Mouse (Mus musculus): Measurements from ENCODE around the gene Fads3.

Fads3 gene

DNA sequence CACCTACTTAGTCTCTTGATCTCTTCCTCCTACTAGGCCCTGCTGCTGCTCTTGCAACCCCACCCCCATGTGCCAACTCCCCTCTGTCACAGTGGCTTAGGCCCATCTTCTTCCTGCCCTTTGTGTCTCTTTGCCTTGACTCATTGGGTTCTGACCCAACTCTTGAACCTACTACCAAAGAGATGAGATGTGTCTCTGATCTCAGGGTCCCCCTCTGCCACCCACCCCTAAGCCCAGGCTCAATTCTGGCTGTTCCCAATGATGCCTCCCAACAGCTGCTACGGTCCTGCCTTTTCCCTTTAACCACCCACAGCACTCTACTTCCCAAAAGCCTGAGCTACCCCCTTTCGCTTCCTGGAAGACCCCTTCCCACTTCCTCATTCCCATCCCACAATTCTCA is 19.4 kb upstream of the Fads3 start:
- no peak for DNase-seq

GRCm38 (mm10) chr19:10022414-10023303 is 18.7 kb upstream of the Fads3 start:
- DNase-seq, result no peak

DNA sequence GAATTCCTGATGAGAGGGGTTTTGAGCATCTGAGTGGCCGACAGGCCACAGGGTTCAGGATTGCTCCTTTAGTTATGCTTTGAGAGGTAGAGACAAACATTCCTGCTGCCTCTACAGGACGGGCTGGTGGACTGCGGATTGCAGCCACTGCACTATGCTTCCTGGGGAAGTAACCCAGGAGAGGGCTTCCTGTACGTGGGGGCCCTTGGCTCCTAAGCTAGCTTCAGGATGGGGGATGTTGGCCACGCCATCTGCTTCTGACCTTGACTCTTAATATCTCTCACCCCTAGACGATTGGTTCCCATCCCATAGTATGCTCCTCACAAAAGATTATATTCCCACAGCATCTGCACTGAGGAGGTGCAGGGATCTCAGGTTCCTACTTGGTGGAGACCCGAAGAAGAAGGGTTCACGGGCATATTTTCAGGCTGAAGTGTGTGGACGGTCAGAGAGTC is 18.0 kb upstream of the Fads3 start:
- DNase-seq, result no peak

DNA sequence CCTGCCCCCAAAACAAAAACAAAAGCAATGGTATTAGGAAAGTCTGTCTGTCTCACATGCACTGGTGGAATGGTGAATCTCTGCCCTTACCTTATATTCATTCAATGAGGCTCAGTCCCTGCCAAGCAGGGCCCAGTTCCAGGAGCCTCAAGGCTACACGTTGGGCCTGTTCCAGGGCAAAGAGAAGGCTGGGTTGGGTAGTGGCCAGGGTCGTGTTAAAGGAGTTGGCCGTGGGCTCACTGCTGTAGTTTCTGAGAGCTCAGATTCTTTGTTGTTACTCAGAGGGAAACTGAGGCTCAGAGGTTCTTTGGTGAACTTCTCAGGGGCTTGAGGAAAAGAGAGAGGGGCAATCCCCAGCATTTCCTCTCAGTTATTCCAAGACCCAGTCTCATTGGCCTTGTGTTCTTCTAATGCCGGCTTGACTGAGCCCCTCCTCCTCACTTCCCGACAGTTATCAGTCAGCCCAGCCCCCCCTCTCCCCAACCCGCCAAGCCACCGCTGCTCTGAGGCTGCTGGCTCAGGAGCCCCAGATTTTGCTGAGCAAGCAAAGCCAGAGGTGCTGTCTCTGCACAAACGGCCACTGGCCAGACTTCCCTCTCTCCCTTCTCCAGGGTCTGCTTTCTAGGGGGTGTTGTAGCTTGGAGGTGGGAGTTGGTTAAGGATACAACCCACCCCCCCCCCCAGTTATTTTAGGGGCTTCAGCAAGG is 16.0 kb upstream of the Fads3 start:
- DNase-seq, result no peak

DNA sequence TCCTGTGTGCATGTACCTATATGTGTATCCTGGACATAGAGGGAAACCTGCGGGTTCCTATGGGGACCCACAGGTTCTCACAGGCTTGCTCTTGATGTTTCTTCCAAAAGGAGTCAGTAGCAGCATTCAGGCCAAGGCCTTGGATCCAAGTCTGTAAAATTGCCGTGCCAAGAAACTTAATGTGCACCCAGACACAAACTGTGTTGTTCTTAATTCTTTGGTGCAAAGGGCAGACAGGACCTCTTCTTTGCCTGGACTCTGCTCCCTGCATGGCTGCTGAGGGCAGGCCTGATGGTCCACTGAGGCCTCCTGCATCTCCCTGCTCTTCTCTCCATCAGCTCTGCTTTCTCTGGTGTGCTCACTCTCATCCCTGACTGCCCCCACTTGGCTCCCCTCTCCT is 11.6 kb upstream of the Fads3 start:
- no peak for DNase-seq

GRCm38 (mm10) chr19:10033211-10033973 is 8.0 kb upstream of the Fads3 start:
- peak; percentile 62 to 65 for DNase-seq

GRCm38 (mm10) chr19:10034356-10034755 is 7.0 kb upstream of the Fads3 start:
- DNase-seq, result no peak

GRCm38 (mm10) chr19:10034785-10035447 is 6.5 kb upstream of the Fads3 start:
- DNase-seq, result peak; percentile 75

GRCm38 (mm10) chr19:10037534-10037933 is 3.8 kb upstream of the Fads3 start:
- no peak for DNase-seq

- no peak for DNase-seq
Observed at GRCm38 (mm10) chr19:10038364-10038763, 3.0 kb upstream of the Fads3 start.

GRCm38 (mm10) chr19:10038910-10039309 is 2.5 kb upstream of the Fads3 start:
- DNase-seq, result peak; percentile 27 to 28

DNA sequence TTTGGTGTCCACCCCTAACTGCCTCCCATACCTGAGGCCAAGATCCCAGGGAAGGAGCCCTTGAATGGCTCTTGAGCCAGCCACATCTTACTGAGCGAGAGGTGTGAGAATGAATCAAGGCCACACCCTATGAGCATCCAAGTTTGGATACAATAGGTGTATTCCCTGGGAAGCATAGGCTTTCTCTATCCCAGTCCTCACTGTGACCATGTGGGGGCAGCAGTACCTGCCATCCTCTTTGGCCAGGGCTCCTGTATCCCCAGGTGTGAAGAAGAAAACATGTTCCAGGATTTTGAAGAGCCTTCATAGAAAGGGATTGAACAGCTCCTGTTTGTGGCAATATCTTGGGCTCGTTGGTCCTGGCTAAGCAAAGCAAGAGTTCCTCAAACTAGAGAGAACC is 1.8 kb upstream of the Fads3 start:
- peak; percentile 29 to 34 for DNase-seq

- peak; percentile 72 to 73 for DNase-seq
Observed at GRCm38 (mm10) chr19:10040866-10041387, 442 bp upstream of the Fads3 start.

GRCm38 (mm10) chr19:10042232-10042631 is 863 bp downstream of the Fads3 start:
- DNase-seq, result no peak

- no peak for DNase-seq
Observed at GRCm38 (mm10) chr19:10042816-10043215, 1.4 kb downstream of the Fads3 start.

DNA sequence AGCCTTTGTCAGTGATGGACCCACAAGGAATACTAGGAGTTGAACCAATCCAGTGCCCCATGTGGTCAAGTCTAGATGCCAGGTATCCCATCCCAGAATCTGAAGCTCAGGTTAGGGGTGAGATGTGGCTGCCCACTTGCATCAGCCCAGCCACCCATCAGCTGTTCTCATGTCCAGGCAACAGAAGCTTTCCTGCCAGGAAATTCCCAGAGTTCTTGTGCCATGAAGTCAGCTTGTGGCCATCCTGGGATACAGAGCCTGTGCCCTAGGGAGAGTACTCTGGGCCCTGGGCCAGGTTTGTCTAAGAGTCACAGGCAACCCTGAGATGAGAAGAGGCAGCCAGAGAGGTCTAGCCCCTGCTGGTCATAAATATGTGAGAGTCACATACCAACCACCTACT is 2.3 kb downstream of the Fads3 start:
- DNase-seq, result no peak

GRCm38 (mm10) chr19:10045707-10046106 is 4.3 kb downstream of the Fads3 start:
- no peak for DNase-seq

- no peak for DNase-seq
Observed at GRCm38 (mm10) chr19:10046346-10046745, 5.0 kb downstream of the Fads3 start.

GRCm38 (mm10) chr19:10046983-10047382 is 5.6 kb downstream of the Fads3 start:
- no peak for DNase-seq

DNA sequence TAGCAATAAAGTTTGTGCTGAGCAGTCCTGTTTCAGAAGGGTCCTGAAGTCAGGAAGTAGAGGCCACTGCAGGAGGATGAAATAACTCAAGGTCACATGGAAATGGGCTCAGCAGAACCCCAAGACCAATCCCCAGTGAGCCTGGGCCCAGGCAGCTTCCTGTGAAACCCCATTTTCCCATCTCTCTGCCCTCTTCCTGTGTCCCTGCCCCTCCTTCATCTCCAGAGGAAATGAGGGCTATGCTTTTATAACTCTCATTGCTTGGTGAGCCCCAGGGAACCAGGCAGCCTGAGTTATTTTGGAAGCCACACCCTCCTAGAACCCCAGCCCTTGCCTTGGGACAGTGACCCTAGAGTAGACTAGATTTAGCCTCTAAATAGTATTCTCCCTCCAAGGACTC is 8.2 kb downstream of the Fads3 start:
- DNase-seq, result no peak

DNA sequence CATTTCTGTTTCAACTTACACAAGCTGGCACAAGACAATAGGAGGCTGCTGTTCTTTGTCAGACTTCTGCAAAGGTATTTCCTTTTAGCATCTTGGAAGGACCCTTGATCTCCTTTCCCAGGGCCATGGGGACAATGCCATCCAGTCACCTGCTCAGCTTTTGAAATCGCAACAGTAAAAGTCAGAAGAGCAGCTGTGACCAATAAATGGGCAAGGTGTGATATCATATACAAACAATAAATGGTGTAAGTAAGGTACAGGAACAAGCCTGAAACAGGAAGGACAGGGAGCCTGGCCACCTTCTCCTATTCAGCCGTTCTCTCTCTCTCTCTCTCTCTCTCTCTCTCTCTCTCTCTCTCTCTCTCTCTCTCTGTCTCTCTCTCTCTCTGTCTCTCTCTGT is 9.1 kb downstream of the Fads3 start:
- no peak for DNase-seq

GRCm38 (mm10) chr19:10052698-10053097 is 11.3 kb downstream of the Fads3 start:
- DNase-seq, result no peak

Measured in cerebellum, postnatal 36 days (tissue).